Comparison of ENCODE assay signal across 8 mouse cellular contexts in genomic region chr11:12359336-12360000, GRCm38 (mm10).
DNase-seq lines count a peak whose midpoint lies in the region; ATAC-seq and TF ChIP-seq lines count a peak whose summit lies in the region.

No protein-coding gene starts in this region.

- WGBS in forebrain, postnatal 0 days, result 13% methylated on average over 2 of the region's 2 CpGs
- 20% methylated on average over 2 of the region's 2 CpGs for WGBS in lung, postnatal 0 days

- no peak overlapping the region for H3K9ac ChIP-seq in forebrain, postnatal 0 days
- H3K9ac ChIP-seq in lung, postnatal 0 days (replicated peaks; ENCODE audit: low read depth), result no peak overlapping the region

- H3K9me3 ChIP-seq in forebrain, postnatal 0 days (ENCODE audit: low read length), result no peaks in the 10 kb centered on the region
- H3K9me3 ChIP-seq in lung, postnatal 0 days (ENCODE audit: low read length), result no peaks in the 10 kb centered on the region

- no peaks in the 10 kb centered on the region for H3K27me3 ChIP-seq in forebrain, postnatal 0 days (ENCODE audit: insufficient read depth, low read length)
- H3K27me3 ChIP-seq in lung, postnatal 0 days (replicated peaks; ENCODE audit: insufficient read depth, low read length), result no peaks in the 10 kb centered on the region

- intact Hi-C loops in heart, postnatal 36 days (cut with DNase I), result loop anchor here (1.0 to 5.0 kb wide), 4 partner anchors 45 to 551 kb away; partner anchors contain the start of gene Fignl1

- H3K36me3 ChIP-seq in forebrain, postnatal 0 days (ENCODE audit: insufficient read depth), result no peaks in the 10 kb centered on the region
- no peaks in the 10 kb centered on the region for H3K36me3 ChIP-seq in lung, postnatal 0 days (ENCODE audit: insufficient read depth, low read length)

- TF ChIP-seq EP300 in lung, postnatal 0 days (IDR thresholded peaks at IDR 0.05), result no peak

- no peak overlapping the region for H3K27ac ChIP-seq in forebrain, postnatal 0 days (ENCODE audit: low read depth, low read length)
- no peak overlapping the region for H3K27ac ChIP-seq in lung, postnatal 0 days (ENCODE audit: low read length)

- peak; percentile 15 for DNase-seq in urinary bladder, postnatal 25 days (ENCODE audit: low spot score)
- no peak for DNase-seq in urinary bladder, postnatal 10 days (ENCODE audit: low spot score)
- peak; percentile 78 for DNase-seq in forebrain, postnatal 0 days
- DNase-seq in heart, postnatal 36 days, result peak; percentile 56 to 63
- peak; percentile 69 for DNase-seq in layer of hippocampus, adult 11-12 months (ENCODE audit: low spot score)
- peak; percentile 85 for DNase-seq in lung, postnatal 0 days (ENCODE audit: low spot score)
- peak; percentile 62 to 65 for DNase-seq in right cerebral cortex, adult 2 months (ENCODE audit: low spot score in 2 of 2)

- H3K4me1 ChIP-seq in forebrain, postnatal 0 days (ENCODE audit: insufficient read depth), result no peaks in the 10 kb centered on the region
- no peaks in the 10 kb centered on the region for H3K4me1 ChIP-seq in lung, postnatal 0 days (ENCODE audit: insufficient read depth, low read depth, low read length)

- TF ChIP-seq CTCF in forebrain, postnatal 0 days (IDR thresholded peaks at IDR 0.05; ENCODE audit: low read depth), result peak; percentile 82
- TF ChIP-seq CTCF in lung, postnatal 0 days (IDR thresholded peaks at IDR 0.05), result peak; percentile 92

- ATAC-seq in forebrain, postnatal 0 days, result peak; percentile 97
- ATAC-seq in lung, postnatal 0 days, result peak; percentile 87
- ATAC-seq in granulocyte monocyte progenitor cell, adult 5-6 weeks (replicated peaks; ENCODE audit: poor library complexity, severe bottlenecking), result no peak

- H3K4me3 ChIP-seq in forebrain, postnatal 0 days (ENCODE audit: low read depth, low read length), result no peak overlapping the region
- H3K4me3 ChIP-seq in lung, postnatal 0 days (ENCODE audit: low read depth, low read length), result no peak overlapping the region

- no peak overlapping the region for H3K4me2 ChIP-seq in forebrain, postnatal 0 days (ENCODE audit: low read depth)
- no peak overlapping the region for H3K4me2 ChIP-seq in lung, postnatal 0 days (replicated peaks; ENCODE audit: low read depth, low read length)
